20 mouse cellular contexts compared by ENCODE assay signal in the genomic region with DNA sequence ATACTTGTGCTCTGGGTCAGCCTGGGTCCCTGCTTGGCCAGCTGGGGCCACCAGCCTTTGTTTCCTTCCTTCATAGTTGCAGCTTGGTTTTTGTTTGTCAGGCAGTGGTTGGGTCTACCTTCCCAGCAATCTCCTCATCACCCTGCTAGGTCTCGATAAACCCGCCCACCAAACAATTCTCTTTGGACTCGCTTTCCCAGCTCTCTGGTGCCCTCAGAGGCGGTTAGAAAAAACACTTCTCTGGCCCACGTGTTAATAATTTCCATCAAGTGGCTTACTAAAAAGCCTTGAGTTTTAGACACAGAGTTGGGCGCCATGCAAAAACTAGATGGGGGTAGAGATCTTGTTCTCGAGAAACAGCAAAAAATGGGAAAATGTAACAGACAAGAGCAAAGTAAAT.
DNase-seq lines count a peak whose midpoint lies in the region; ATAC-seq and TF ChIP-seq lines count a peak whose summit lies in the region.
"Had no signal": no experiment of that assay in that cellular context is flagged by ENCODE, and none has a peak within 500 bp of the region (broad histone marks: within the 10 kb centered on the region; RNA-seq: fewer than 3 reads in every experiment).

No protein-coding gene starts in this region.

- DNase-seq in layer of hippocampus, adult 2 months (ENCODE audit: low spot score in 2 of 2) = no peak
- DNase-seq in layer of hippocampus, postnatal 36 days = no peak
- peak; percentile 25 for DNase-seq in ES-CJ7 (ENCODE audit: low read depth, low spot score)
- no peak for DNase-seq in embryonic facial prominence, embryonic 10.5 days (ENCODE audit: low spot score)
- DNase-seq in cerebellum, adult 8-10 months = no peak
- DNase-seq in urinary bladder, adult 2 months (ENCODE audit: low spot score) = no peak
- DNase-seq: adrenal gland, postnatal 10 days; B cell, adult 2 months; cerebellum, adult 11 months; cerebellum, postnatal 25 days; gastrocnemius, adult 2 months; thymus, postnatal 14 days had no signal

- peak overlapping the region; percentile 42 for H3K4me2 ChIP-seq in heart, embryonic 13.5 days
- no peak overlapping the region for H3K4me2 ChIP-seq in heart, embryonic 11.5 days
- H3K4me2 ChIP-seq: embryonic facial prominence, embryonic 13.5 days; kidney, embryonic 15.5 days had no signal

- no peak overlapping the region for H3K9ac ChIP-seq in heart, embryonic 13.5 days
- no peak overlapping the region for H3K9ac ChIP-seq in heart, embryonic 11.5 days (ENCODE audit: low read depth, low read length)
- H3K9ac ChIP-seq: embryonic facial prominence, embryonic 13.5 days; kidney, embryonic 15.5 days; liver, embryonic 14.5 days had no signal

- no peaks in the 10 kb centered on the region for H3K27me3 ChIP-seq in heart, embryonic 13.5 days (replicated peaks)
- H3K27me3 ChIP-seq in heart, embryonic 11.5 days (ENCODE audit: control insufficient read depth, insufficient read depth, low read length) = no peaks in the 10 kb centered on the region
- no peaks in the 10 kb centered on the region for H3K27me3 ChIP-seq in embryonic facial prominence, embryonic 10.5 days (replicated peaks; ENCODE audit: low read depth, poor library complexity, severe bottlenecking)
- H3K27me3 ChIP-seq: embryonic facial prominence, embryonic 13.5 days; kidney, embryonic 15.5 days had no signal

- no peaks in the 10 kb centered on the region for H3K9me3 ChIP-seq in heart, embryonic 13.5 days
- H3K9me3 ChIP-seq in heart, embryonic 11.5 days (replicated peaks; ENCODE audit: control insufficient read depth, low read length) = no peaks in the 10 kb centered on the region
- no peaks in the 10 kb centered on the region for H3K9me3 ChIP-seq in embryonic facial prominence, embryonic 10.5 days
- H3K9me3 ChIP-seq: embryonic facial prominence, embryonic 13.5 days; kidney, embryonic 15.5 days had no signal

- peak; percentile 36 for TF ChIP-seq CTCF in layer of hippocampus, adult 2 months (conservative IDR thresholded peaks at IDR 0.05)

- peaks cover 16% of the 10 kb centered on the region for H3K4me1 ChIP-seq in heart, embryonic 13.5 days
- H3K4me1 ChIP-seq in heart, embryonic 11.5 days (ENCODE audit: control insufficient read depth, insufficient read depth, low read length) = peaks cover 6% of the 10 kb centered on the region; the same call in 1 of the 2 replicates
- peaks cover 27% of the 10 kb centered on the region for H3K4me1 ChIP-seq in embryonic facial prominence, embryonic 10.5 days

- no peak for ATAC-seq in heart, embryonic 13.5 days (ENCODE audit: extremely low read depth, insufficient number of reproducible peaks, low FRiP score, low TSS enrichment)
- ATAC-seq in heart, embryonic 11.5 days (replicated peaks; ENCODE audit: insufficient number of reproducible peaks, low FRiP score, low TSS enrichment) = no peak
- ATAC-seq: hindbrain, embryonic 16.5 days; intestine, postnatal 0 days; midbrain, embryonic 16.5 days had no signal

- H3K4me3 ChIP-seq in heart, embryonic 13.5 days = no peak overlapping the region
- no peak overlapping the region for H3K4me3 ChIP-seq in heart, embryonic 11.5 days (ENCODE audit: low read depth, low read length)
- no peak overlapping the region for H3K4me3 ChIP-seq in layer of hippocampus, adult 2 months
- no peak overlapping the region for H3K4me3 ChIP-seq in embryonic facial prominence, embryonic 10.5 days
- H3K4me3 ChIP-seq: embryonic facial prominence, embryonic 13.5 days; gastrocnemius, adult 2 months; kidney, embryonic 15.5 days had no signal

- no peak overlapping the region for H3K27ac ChIP-seq in heart, embryonic 13.5 days (replicated peaks)
- H3K27ac ChIP-seq in heart, embryonic 11.5 days (ENCODE audit: low read depth, low read length) = no peak overlapping the region
- H3K27ac ChIP-seq in layer of hippocampus, adult 2 months = no peak overlapping the region
- H3K27ac ChIP-seq in embryonic facial prominence, embryonic 10.5 days (replicated peaks) = 0 out of 2 replicates have a peak overlapping the region, but pooled peaks have one; percentile 10
- H3K27ac ChIP-seq: embryonic facial prominence, embryonic 13.5 days; gastrocnemius, adult 2 months; kidney, embryonic 15.5 days; liver, embryonic 14.5 days had no signal

- WGBS in heart, embryonic 13.5 days = 60% methylated on average over 7 of the region's 7 CpGs
- WGBS in heart, embryonic 11.5 days (ENCODE audit: insufficient replicate concordance) = 66% methylated on average over 7 of the region's 7 CpGs
- 68% methylated on average over 7 of the region's 7 CpGs for WGBS in embryonic facial prominence, embryonic 10.5 days

- peaks cover 9% of the 10 kb centered on the region; the same call in 1 of the 2 replicates for H3K36me3 ChIP-seq in heart, embryonic 13.5 days
- H3K36me3 ChIP-seq in heart, embryonic 11.5 days (ENCODE audit: control insufficient read depth, insufficient read depth, low read length) = no peaks in the 10 kb centered on the region
- H3K36me3 ChIP-seq in embryonic facial prominence, embryonic 10.5 days (replicated peaks) = peaks cover 27% of the 10 kb centered on the region
